Mouse (Mus musculus): ENCODE measurements around the gene Spin1.

- TF ChIP-seq POLR2A (IDR thresholded peaks at IDR 0.05; ENCODE audit: low read depth, low read length): no peak
- TF ChIP-seq CTCF (IDR thresholded peaks at IDR 0.05; ENCODE audit: extremely low read depth, insufficient read length, insufficient replicate concordance, low read depth, low read length): no peak
Measured at GRCm38 (mm10) chr13:51190336-51190735, 89.7 kb downstream of the Spin1 start.

Measured in small intestine, adult 2 months (tissue).